Mouse (Mus musculus): Measurements from ENCODE around the gene Sec24d. TPM values are rescaled to one million over a fixed set of nuclear protein-coding genes. Genes with fewer than 3 reads are reported as not detected.

Sec24d gene
- polyA plus RNA-seq, 1 experiment, result 3.4 TPM

GRCm38 (mm10) chr3:123309141-123309540, 41.9 kb downstream of the Sec24d start:
- H3K27ac ChIP-seq (ENCODE audit: control insufficient read depth, insufficient read depth, low read depth, low read length, poor library complexity), result no peak overlapping the region
- WGBS, result 80% methylated on average over 6 of the region's 6 CpGs
- no peak for TF ChIP-seq POLR2A (IDR thresholded peaks at IDR 0.05; ENCODE audit: borderline replicate concordance, control insufficient read depth, low read depth, low read length)
- no peak for TF ChIP-seq CTCF (IDR thresholded peaks at IDR 0.05; ENCODE audit: control insufficient read depth, insufficient read depth, low read length)
- no peak overlapping the region for H3K4me3 ChIP-seq (replicated peaks; ENCODE audit: control insufficient read depth, low read depth, low read length)
- no peaks in the 10 kb centered on the region for H3K4me1 ChIP-seq (ENCODE audit: control insufficient read depth, insufficient read depth, low read length)

DNA sequence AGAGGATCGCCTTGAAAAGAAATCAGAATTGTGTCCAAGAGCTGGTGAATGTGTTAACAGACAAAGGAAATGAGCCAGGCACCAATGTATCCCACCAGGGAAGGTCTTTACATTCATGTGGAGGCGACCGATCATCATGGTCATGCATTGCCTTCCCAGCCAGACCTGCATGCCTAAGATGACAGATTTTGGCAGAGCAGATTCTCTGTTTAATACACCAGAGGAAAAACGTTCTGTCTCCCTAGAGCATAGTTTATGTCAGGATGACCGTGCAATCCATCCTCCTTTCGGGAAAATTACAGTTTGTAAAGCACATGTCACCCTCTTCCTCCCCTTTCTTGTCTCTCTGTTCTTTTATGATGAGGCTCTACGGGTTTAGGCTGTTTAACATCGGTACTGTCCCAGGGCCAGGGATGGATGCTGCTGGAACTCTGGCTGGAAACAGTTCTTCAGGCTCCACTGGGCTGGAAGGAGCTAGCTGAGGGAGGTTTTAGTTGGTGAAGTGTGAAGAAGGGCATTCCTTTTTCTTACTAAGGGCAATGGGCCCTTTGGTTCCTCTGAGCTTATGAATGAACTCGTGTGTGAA, 45.3 kb downstream of the Sec24d start:
- 81% methylated on average over 9 of the region's 9 CpGs for WGBS
- Histone ChIP-seq H3K4me1 (ENCODE audit: control insufficient read depth, insufficient read depth, low read length) (no peaks in the 10 kb centered on the region), H3K27ac (ENCODE audit: control insufficient read depth, insufficient read depth, low read depth, low read length, poor library complexity) (no peak overlapping the region), H3K4me3 (replicated peaks; ENCODE audit: control insufficient read depth, low read depth, low read length) (no peak overlapping the region)
- TF ChIP-seq POLR2A (IDR thresholded peaks at IDR 0.05; ENCODE audit: borderline replicate concordance, control insufficient read depth, low read depth, low read length), result no peak

DNA sequence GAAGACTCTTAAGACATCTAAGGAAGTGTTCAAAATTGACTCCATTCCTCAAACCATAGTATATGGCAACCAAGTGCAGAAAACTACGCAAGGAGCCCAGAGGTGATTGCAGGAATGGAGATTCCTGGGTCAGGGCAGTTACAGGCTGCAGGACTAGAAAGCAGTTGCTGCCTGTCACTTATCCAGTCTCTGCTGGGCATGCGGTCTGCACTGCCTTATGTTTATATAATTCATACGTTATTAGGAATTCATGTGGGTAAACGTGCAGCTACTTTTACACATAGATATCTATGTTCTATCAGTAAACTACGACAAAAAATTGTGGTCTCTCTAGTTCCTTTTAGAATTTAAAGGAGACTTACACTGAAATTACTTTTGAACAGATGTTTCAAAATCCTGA, 46.2 kb downstream of the Sec24d start:
- H3K4me1 ChIP-seq (ENCODE audit: control insufficient read depth, insufficient read depth, low read length), result no peaks in the 10 kb centered on the region
- WGBS, result 24% methylated on average over 5 of the region's 5 CpGs
- no peak overlapping the region for H3K4me3 ChIP-seq (replicated peaks; ENCODE audit: control insufficient read depth, low read depth, low read length)
- H3K27ac ChIP-seq (ENCODE audit: control insufficient read depth, insufficient read depth, low read depth, low read length, poor library complexity), result no peak overlapping the region
- TF ChIP-seq CTCF (IDR thresholded peaks at IDR 0.05; ENCODE audit: control insufficient read depth, insufficient read depth, low read length) (no peak), POLR2A (IDR thresholded peaks at IDR 0.05; ENCODE audit: borderline replicate concordance, control insufficient read depth, low read depth, low read length) (no peak)

- no peak overlapping the region for H3K4me3 ChIP-seq (replicated peaks; ENCODE audit: control insufficient read depth, low read depth, low read length)
- no peak for TF ChIP-seq POLR2A (IDR thresholded peaks at IDR 0.05; ENCODE audit: borderline replicate concordance, control insufficient read depth, low read depth, low read length)
- TF ChIP-seq CTCF (IDR thresholded peaks at IDR 0.05; ENCODE audit: control insufficient read depth, insufficient read depth, low read length), result no peak
- 28% methylated on average over 12 of the region's 12 CpGs for WGBS
- no peaks in the 10 kb centered on the region for H3K4me1 ChIP-seq (ENCODE audit: control insufficient read depth, insufficient read depth, low read length)
- no peak overlapping the region for H3K27ac ChIP-seq (ENCODE audit: control insufficient read depth, insufficient read depth, low read depth, low read length, poor library complexity)
Measured at GRCm38 (mm10) chr3:123313920-123314614, 46.8 kb downstream of the Sec24d start.

- Histone ChIP-seq H3K27ac (ENCODE audit: control insufficient read depth, insufficient read depth, low read depth, low read length, poor library complexity) (no peak overlapping the region), H3K4me3 (replicated peaks; ENCODE audit: control insufficient read depth, low read depth, low read length) (no peak overlapping the region), H3K4me1 (ENCODE audit: control insufficient read depth, insufficient read depth, low read length) (no peaks in the 10 kb centered on the region)
- 31% methylated on average over 6 of the region's 6 CpGs for WGBS
- TF ChIP-seq POLR2A (IDR thresholded peaks at IDR 0.05; ENCODE audit: borderline replicate concordance, control insufficient read depth, low read depth, low read length) (no peak), CTCF (IDR thresholded peaks at IDR 0.05; ENCODE audit: control insufficient read depth, insufficient read depth, low read length) (no peak)
Measured at GRCm38 (mm10) chr3:123316066-123316465, 48.8 kb downstream of the Sec24d start.

- Histone ChIP-seq H3K4me1 (ENCODE audit: control insufficient read depth, insufficient read depth, low read length) (no peaks in the 10 kb centered on the region), H3K4me3 (replicated peaks; ENCODE audit: control insufficient read depth, low read depth, low read length) (no peak overlapping the region), H3K27ac (ENCODE audit: control insufficient read depth, insufficient read depth, low read depth, low read length, poor library complexity) (no peak overlapping the region)
- TF ChIP-seq POLR2A (IDR thresholded peaks at IDR 0.05; ENCODE audit: borderline replicate concordance, control insufficient read depth, low read depth, low read length), result no peak
- TF ChIP-seq CTCF (IDR thresholded peaks at IDR 0.05; ENCODE audit: control insufficient read depth, insufficient read depth, low read length), result no peak
- WGBS, result 67% methylated on average over 9 of the region's 9 CpGs
Measured at GRCm38 (mm10) chr3:123317081-123317480, 49.8 kb downstream of the Sec24d start.

GRCm38 (mm10) chr3:123320341-123320740, 53.1 kb downstream of the Sec24d start:
- TF ChIP-seq POLR2A (IDR thresholded peaks at IDR 0.05; ENCODE audit: borderline replicate concordance, control insufficient read depth, low read depth, low read length) (no peak), CTCF (IDR thresholded peaks at IDR 0.05; ENCODE audit: control insufficient read depth, insufficient read depth, low read length) (no peak)
- no peak overlapping the region for H3K27ac ChIP-seq (ENCODE audit: control insufficient read depth, insufficient read depth, low read depth, low read length, poor library complexity)
- no peak overlapping the region for H3K4me3 ChIP-seq (replicated peaks; ENCODE audit: control insufficient read depth, low read depth, low read length)
- no peaks in the 10 kb centered on the region for H3K4me1 ChIP-seq (ENCODE audit: control insufficient read depth, insufficient read depth, low read length)
- 88% methylated on average over 9 of the region's 9 CpGs for whole genome bisulfite sequencing

- TF ChIP-seq CTCF (IDR thresholded peaks at IDR 0.05; ENCODE audit: control insufficient read depth, insufficient read depth, low read length) (no peak), POLR2A (IDR thresholded peaks at IDR 0.05; ENCODE audit: borderline replicate concordance, control insufficient read depth, low read depth, low read length) (no peak)
- WGBS, result 78% methylated on average over 6 of the region's 6 CpGs
- Histone ChIP-seq H3K4me1 (ENCODE audit: control insufficient read depth, insufficient read depth, low read length) (no peaks in the 10 kb centered on the region), H3K27ac (ENCODE audit: control insufficient read depth, insufficient read depth, low read depth, low read length, poor library complexity) (no peak overlapping the region), H3K4me3 (replicated peaks; ENCODE audit: control insufficient read depth, low read depth, low read length) (no peak overlapping the region)
Measured at GRCm38 (mm10) chr3:123321612-123322011, 54.4 kb downstream of the Sec24d start.

Data from bone marrow, adult 2 months (tissue).